Mouse (Mus musculus) intestine, postnatal 0 days (tissue): ENCODE results near the gene Prpf8. TPM values are rescaled to one million over a fixed set of nuclear protein-coding genes. Genes with fewer than 3 reads are reported as not detected.

Experiments
- ATAC-seq: fragments of 200-750 bp; cut with Nextera tagmentation; 2 replicates; pipeline ENCODE4 v1.8.0; 2017; ENCODE audit warnings: mild to moderate bottlenecking, moderate TSS enrichment, moderate library complexity
- H3K27ac ChIP-seq: fragments of 300-500 bp; sonication (generic); 2 replicates; pipeline ENCODE4 v1.5.1; 2014; ENCODE audit warnings: mild to moderate bottlenecking, low read depth, low read length, moderate library complexity
- H3K27me3 ChIP-seq: fragments of 300-500 bp; sonication (generic); replicated peaks from 2 replicates; pipeline ENCODE4 v1.6.1; 2014; ENCODE audit warnings: low read length, mixed read lengths; ENCODE audit not compliant: control insufficient read depth, insufficient read depth
- H3K36me3 ChIP-seq: fragments of 300-500 bp; sonication (generic); 2 replicates; pipeline ENCODE4 v1.6.1; 2014; ENCODE audit warnings: mild to moderate bottlenecking, moderate library complexity; ENCODE audit not compliant: control insufficient read depth, insufficient read depth
- H3K4me1 ChIP-seq: fragments of 300-500 bp; sonication (generic); replicated peaks from 2 replicates; pipeline ENCODE4 v1.6.1; 2014; ENCODE audit warnings: antibody characterized with exemption, low read length, mixed read lengths; ENCODE audit not compliant: control insufficient read depth, insufficient read depth
- H3K4me2 ChIP-seq: fragments of 300-500 bp; sonication (generic); replicated peaks from 2 replicates; pipeline ENCODE4 v1.6.1; 2014; ENCODE audit warnings: low read depth, mild to moderate bottlenecking, moderate library complexity
- H3K4me3 ChIP-seq: fragments of 300-500 bp; sonication (generic); 2 replicates; pipeline ENCODE4 v1.5.1; 2014; ENCODE audit warnings: low read depth, low read length
- H3K9ac ChIP-seq: fragments of 300-500 bp; sonication (generic); 2 replicates; pipeline ENCODE4 v1.6.1; 2014; ENCODE audit warnings: mild to moderate bottlenecking, low read depth, low read length
- H3K9me3 ChIP-seq: fragments of 300-500 bp; sonication (generic); 2 replicates; pipeline ENCODE4 v1.6.1; 2016; ENCODE audit warnings: mixed run types; ENCODE audit not compliant: control insufficient read depth
- CTCF ChIP-seq: sonication (generic); IDR thresholded peaks from 2 replicates; pipeline ENCODE4 v1.5.1; 2016; ENCODE audit warnings: low read depth, mild to moderate bottlenecking, control low read depth, antibody characterized with exemption, moderate library complexity
- WGBS: fragments of 180-500 bp; shearing (Covaris S2); extraction: QIAGEN DNeasy Blood & Tissue Kit; methylation state at CpG from one replicate; pipeline ENCODE4 v1.1.7; 2014; 5-methylcytosine and 5-hydroxymethylcytosine counted together
- polyA plus RNA-seq: library from polyadenylated mRNA; unstranded; fragments of >200 nt; fragmentation: Nextera tagmentation; extraction: Ambion mirVana; gene quantifications from 2 replicates; pipeline ENCODE4 v1.2.1, GENCODE M21; 2015

Gene Prpf8
- polyA plus RNA-seq, 1 experiment from 2014 or later, result 15.5 TPM

- TF ChIP-seq CTCF, result no peak
- Histone ChIP-seq H3K27me3 (no peaks in the 10 kb centered on the region), H3K4me1 (no peaks in the 10 kb centered on the region), H3K4me2 (no peak overlapping the region), H3K27ac (no peak overlapping the region), H3K4me3 (no peak overlapping the region), H3K9ac (no peak overlapping the region), H3K36me3 (peaks cover 25% of the 10 kb centered on the region), H3K9me3 (no peaks in the 10 kb centered on the region)
- no peak for ATAC-seq
- 92% methylated on average over 9 of the region's 9 CpGs for WGBS
These were observed 58.1 kb downstream of the Prpf8 start for GRCm38 (mm10) chr11:75544713-75545112.

- Histone ChIP-seq H3K4me2 (no peak overlapping the region), H3K36me3 (peaks cover 25% of the 10 kb centered on the region), H3K9me3 (no peaks in the 10 kb centered on the region), H3K9ac (no peak overlapping the region), H3K4me1 (no peaks in the 10 kb centered on the region), H3K4me3 (no peak overlapping the region), H3K27me3 (no peaks in the 10 kb centered on the region), H3K27ac (no peak overlapping the region)
- 76% methylated on average over 4 of the region's 4 CpGs for WGBS
- TF ChIP-seq CTCF, result no peak
- ATAC-seq, result no peak
These were observed 59.4 kb downstream of the Prpf8 start for GRCm38 (mm10) chr11:75546057-75546456.

GRCm38 (mm10) chr11:75549658-75550111 is 63.1 kb downstream of the Prpf8 start:
- Histone ChIP-seq H3K4me3 (no peak overlapping the region), H3K9me3 (no peaks in the 10 kb centered on the region), H3K36me3 (peaks cover 24% of the 10 kb centered on the region), H3K9ac (no peak overlapping the region), H3K4me2 (no peak overlapping the region), H3K27ac (peak overlapping the region; percentile 64), H3K4me1 (peaks cover 10% of the 10 kb centered on the region; the same call in 1 of the 2 replicates), H3K27me3 (no peaks in the 10 kb centered on the region)
- peak; percentile 54 for ATAC-seq
- 33% methylated on average over 5 of the region's 5 CpGs for WGBS
- no peak for TF ChIP-seq CTCF

GRCm38 (mm10) chr11:75550200-75550946 is 63.8 kb downstream of the Prpf8 start:
- Histone ChIP-seq H3K9me3 (no peaks in the 10 kb centered on the region), H3K4me1 (peaks cover 10% of the 10 kb centered on the region; the same call in 1 of the 2 replicates), H3K36me3 (peaks cover 17% of the 10 kb centered on the region), H3K9ac (no peak overlapping the region), H3K4me2 (no peak overlapping the region), H3K27me3 (no peaks in the 10 kb centered on the region), H3K4me3 (no peak overlapping the region), H3K27ac (peak overlapping the region; percentile 64)
- ATAC-seq, result no peak
- 65% methylated on average over 12 of the region's 12 CpGs for WGBS
- no peak for TF ChIP-seq CTCF

- Histone ChIP-seq H3K9me3 (no peaks in the 10 kb centered on the region), H3K27ac (peak overlapping the region; percentile 66; the same call in 1 of the 2 replicates), H3K4me2 (no peak overlapping the region), H3K4me3 (no peak overlapping the region), H3K4me1 (peaks cover 10% of the 10 kb centered on the region; the same call in 1 of the 2 replicates), H3K9ac (no peak overlapping the region), H3K27me3 (no peaks in the 10 kb centered on the region), H3K36me3 (peaks cover 8% of the 10 kb centered on the region)
- TF ChIP-seq CTCF, result no peak
- WGBS, result 83% methylated on average over 5 of the region's 5 CpGs
- no peak; the same call in 1 of the 2 replicates for ATAC-seq
These were observed 64.7 kb downstream of the Prpf8 start for GRCm38 (mm10) chr11:75551321-75551720.

- WGBS, result 34% methylated on average over 9 of the region's 9 CpGs
- Histone ChIP-seq H3K4me1 (peaks cover 10% of the 10 kb centered on the region; the same call in 1 of the 2 replicates), H3K9ac (0 out of 2 replicates have a peak overlapping the region, but pooled peaks have one; percentile 12), H3K27ac (peak overlapping the region; percentile 66), H3K36me3 (peaks cover 6% of the 10 kb centered on the region), H3K9me3 (no peaks in the 10 kb centered on the region), H3K27me3 (no peaks in the 10 kb centered on the region), H3K4me2 (no peak overlapping the region; the same call in 1 of the 2 replicates), H3K4me3 (no peak overlapping the region)
- ATAC-seq, result peak; percentile 48; the same call in 1 of the 2 replicates
- no peak for TF ChIP-seq CTCF
These were observed 65.4 kb downstream of the Prpf8 start for GRCm38 (mm10) chr11:75551961-75552441.
